Mouse (Mus musculus) heart, embryonic 14.5 days (tissue): ENCODE data around the gene Cfap206. TPM values are rescaled to one million over a fixed set of nuclear protein-coding genes. Genes with fewer than 3 reads are reported as not detected.
"Not testable (repeated sequence)": the region's sequence is repeated elsewhere in the genome, so short reads cannot be mapped to it uniquely, and the experiment has no call there.

Experiments used
- ATAC-seq: fragments of 200-750 bp; cut with Nextera tagmentation; 2 replicates; pipeline ENCODE4 v1.8.0; 2017; ENCODE audit warnings: low read depth, moderate TSS enrichment; ENCODE audit not compliant: insufficient number of reproducible peaks, insufficient read depth, low FRiP score
- H3K27ac ChIP-seq, 2 experiments: fragments of 200-500 bp in 1 of 2; fragments of 300-500 bp in 1 of 2; sonication (generic) in 1 of 2; replicated peaks in 1 of 2; 2 replicates each; pipeline ENCODE4 v1.5.1; 2012 to 2014; ENCODE audit warnings: low read depth in 2 of 2, low read length in 2 of 2, control low read depth in 1 of 2, mild to moderate bottlenecking in 1 of 2, mixed read lengths in 1 of 2; ENCODE audit not compliant: control insufficient read depth in 1 of 2, insufficient read depth in 1 of 2
- H3K27me3 ChIP-seq: fragments of 300-500 bp; sonication (generic); 2 replicates; pipeline ENCODE4 v1.6.1; 2014; ENCODE audit warnings: mild to moderate bottlenecking, low read length, control low read depth; ENCODE audit not compliant: control insufficient read depth, insufficient read depth
- H3K36me3 ChIP-seq: fragments of 300-500 bp; sonication (generic); 2 replicates; pipeline ENCODE4 v1.6.1; 2014; ENCODE audit warnings: mild to moderate bottlenecking, control low read depth, low read length, mixed read lengths; ENCODE audit not compliant: control insufficient read depth, insufficient read depth
- H3K4me1 ChIP-seq, 2 experiments: fragments of 200-500 bp in 1 of 2; fragments of 300-500 bp in 1 of 2; sonication (generic) in 1 of 2; 2 replicates each; pipeline ENCODE4 v1.6.1; 2012 to 2014; ENCODE audit warnings: low read length in 2 of 2, control low read depth in 1 of 2, mixed read lengths in 1 of 2; ENCODE audit not compliant: control insufficient read depth in 2 of 2, insufficient read depth in 2 of 2
- H3K4me2 ChIP-seq: fragments of 300-500 bp; sonication (generic); 2 replicates; pipeline ENCODE4 v1.6.1; 2014; ENCODE audit warnings: mild to moderate bottlenecking, low read length
- H3K4me3 ChIP-seq, 2 experiments: fragments of 200-500 bp in 1 of 2; fragments of 300-500 bp in 1 of 2; sonication (generic) in 1 of 2; 2 replicates each; pipeline ENCODE4 v1.5.1; 2012 to 2014; ENCODE audit warnings: low read length in 2 of 2, mild to moderate bottlenecking in 2 of 2, control low read depth in 1 of 2, low read depth in 1 of 2, moderate library complexity in 1 of 2; ENCODE audit not compliant: control insufficient read depth in 1 of 2, insufficient read depth in 1 of 2
- H3K9ac ChIP-seq: fragments of 300-500 bp; sonication (generic); 2 replicates; pipeline ENCODE4 v1.6.1; 2014; ENCODE audit warnings: mild to moderate bottlenecking, low read length
- H3K9me3 ChIP-seq: fragments of 300-500 bp; sonication (generic); 2 replicates; pipeline ENCODE4 v1.6.1; 2016; ENCODE audit warnings: low read length, control low read depth; ENCODE audit not compliant: control insufficient read depth
- WGBS: fragments of 180-500 bp; shearing (Covaris S2); extraction: QIAGEN DNeasy Blood & Tissue Kit; methylation state at CpG from one replicate; pipeline ENCODE4 v1.1.7; 2014; 5-methylcytosine and 5-hydroxymethylcytosine counted together
- polyA plus RNA-seq: library from polyadenylated mRNA; unstranded; fragments of >200 nt; fragmentation: Nextera tagmentation; extraction: Ambion mirVana; gene quantifications from 2 replicates; pipeline ENCODE4 v1.2.1, GENCODE M21; 2014

Gene Cfap206
- polyA plus RNA-seq, 1 experiment from 2014 or later = 0.38 TPM

GRCm38 (mm10) chr4:34725710-34726109, 4.3 kb downstream of the Cfap206 start:
- not testable (repeated sequence) for H3K36me3 ChIP-seq, H3K27ac ChIP-seq, H3K9ac ChIP-seq, H3K4me2 ChIP-seq, ATAC-seq, H3K27me3 ChIP-seq, H3K4me3 ChIP-seq, H3K4me1 ChIP-seq, H3K9me3 ChIP-seq
- 80% methylated on average over 3 of the region's 3 CpGs for WGBS

DNA sequence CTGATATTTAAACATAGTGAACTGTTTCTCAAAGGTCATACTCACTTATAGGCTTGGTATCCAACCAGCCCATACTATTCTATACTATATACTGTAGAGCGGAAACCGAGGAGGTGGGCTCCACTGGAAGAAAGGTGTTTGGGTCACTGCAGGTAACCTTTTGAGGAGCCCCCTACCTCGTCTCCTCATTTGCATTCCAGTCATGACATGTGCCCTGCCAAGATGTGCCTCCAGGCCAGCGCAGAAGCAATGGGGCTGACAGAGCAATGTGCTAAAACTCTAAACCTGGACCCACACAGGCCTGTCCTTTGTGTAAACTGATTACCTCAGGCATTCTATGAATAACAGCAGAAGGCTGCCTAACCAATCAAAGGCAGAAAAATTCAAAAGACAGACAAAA, 5.7 kb downstream of the Cfap206 start:
- H3K36me3 ChIP-seq = no peaks in the 10 kb centered on the region
- no peak overlapping the region for H3K27ac ChIP-seq
- H3K4me3 ChIP-seq = no peak overlapping the region
- H3K4me1 ChIP-seq = no peaks in the 10 kb centered on the region
- H3K9ac ChIP-seq = no peak overlapping the region
- WGBS = 73% methylated on average over 4 of the region's 4 CpGs
- no peaks in the 10 kb centered on the region for H3K27me3 ChIP-seq
- H3K9me3 ChIP-seq = peaks cover 7% of the 10 kb centered on the region; the same call in 1 of the 2 replicates
- no peak for ATAC-seq
- H3K4me2 ChIP-seq = no peak overlapping the region

DNA sequence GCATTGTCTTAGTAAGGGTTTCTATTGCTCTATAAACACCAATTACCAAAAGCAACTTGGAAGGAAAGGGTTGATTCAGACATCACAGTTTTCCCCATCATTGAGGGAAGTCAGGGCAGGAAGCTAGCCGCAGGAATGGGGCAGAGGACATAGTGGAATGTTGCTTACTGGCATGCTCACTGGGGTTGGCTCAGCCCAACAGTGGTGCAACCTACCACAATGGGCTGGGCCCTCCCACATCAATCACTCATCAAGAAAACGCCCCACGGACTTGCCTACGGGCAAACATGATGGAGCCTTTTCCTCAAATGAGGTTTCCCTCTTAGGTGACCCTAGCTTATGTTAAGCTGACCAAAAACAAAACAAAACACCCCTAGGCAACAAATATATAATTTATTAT, 6.8 kb downstream of the Cfap206 start:
- H3K4me2 ChIP-seq = no peak overlapping the region
- H3K4me1 ChIP-seq = no peaks in the 10 kb centered on the region
- peaks cover 13% of the 10 kb centered on the region; the same call in 1 of the 2 replicates for H3K9me3 ChIP-seq
- no peak overlapping the region for H3K9ac ChIP-seq
- no peaks in the 10 kb centered on the region for H3K36me3 ChIP-seq
- WGBS = 69% methylated on average over 4 of the region's 4 CpGs
- H3K4me3 ChIP-seq = no peak overlapping the region
- ATAC-seq = no peak
- no peaks in the 10 kb centered on the region for H3K27me3 ChIP-seq
- H3K27ac ChIP-seq = no peak overlapping the region

- ATAC-seq = no peak
- Histone ChIP-seq H3K4me3 (no peak overlapping the region), H3K4me1 (no peaks in the 10 kb centered on the region), H3K9me3 (peaks cover 13% of the 10 kb centered on the region; the same call in 1 of the 2 replicates), H3K4me2 (no peak overlapping the region), H3K27ac (no peak overlapping the region), H3K27me3 (no peaks in the 10 kb centered on the region), H3K9ac (no peak overlapping the region), H3K36me3 (no peaks in the 10 kb centered on the region)
- WGBS = 82% methylated on average over 7 of the region's 7 CpGs
These were observed 9.7 kb downstream of the Cfap206 start for GRCm38 (mm10) chr4:34720127-34720895.

DNA sequence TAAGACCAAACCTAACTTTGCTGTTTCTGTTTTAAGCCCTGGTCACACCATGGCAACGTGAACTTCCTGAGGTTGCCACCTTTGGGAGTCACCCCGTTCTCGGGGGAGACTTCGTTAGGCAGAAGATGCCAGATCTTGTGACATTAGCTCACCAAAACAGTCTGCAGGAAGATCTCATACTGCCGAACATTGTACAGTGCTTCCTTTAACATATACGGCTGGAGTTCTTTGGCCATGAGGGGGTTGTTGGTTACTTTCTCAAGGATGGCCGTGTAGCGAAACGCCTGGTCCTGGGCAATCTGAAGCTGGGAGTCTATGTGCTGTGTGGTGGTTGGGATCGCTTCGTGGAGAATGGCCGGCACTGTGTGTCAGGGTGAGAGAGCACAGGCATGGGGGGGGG, 10.6 kb downstream of the Cfap206 start:
- Histone ChIP-seq H3K4me3 (no peak overlapping the region), H3K4me1 (no peaks in the 10 kb centered on the region), H3K4me2 (no peak overlapping the region), H3K27me3 (no peaks in the 10 kb centered on the region), H3K27ac (no peak overlapping the region), H3K36me3 (no peaks in the 10 kb centered on the region), H3K9ac (no peak overlapping the region), H3K9me3 (peaks cover 13% of the 10 kb centered on the region; the same call in 1 of the 2 replicates)
- no peak for ATAC-seq
- 91% methylated on average over 12 of the region's 12 CpGs for WGBS

DNA sequence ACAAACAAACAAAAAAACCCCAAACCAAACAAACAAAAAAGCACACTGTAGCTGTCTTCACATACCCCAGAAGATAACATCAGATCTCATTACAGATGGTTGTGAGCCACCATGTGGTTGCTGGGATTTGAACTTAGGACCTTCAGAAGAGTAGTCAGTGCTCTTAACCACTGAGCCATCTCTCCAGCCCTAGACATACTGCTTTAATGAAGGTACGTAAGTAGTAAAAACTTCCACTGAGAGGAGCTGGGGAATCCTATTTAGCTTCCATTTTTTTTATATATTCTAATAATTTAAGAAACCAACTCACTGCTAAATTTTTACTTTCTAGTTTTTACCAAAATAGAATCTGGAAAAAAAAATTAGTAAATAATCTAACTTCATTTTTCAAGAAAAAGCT, 14.9 kb downstream of the Cfap206 start:
- Histone ChIP-seq H3K9ac (no peak overlapping the region), H3K27me3 (no peaks in the 10 kb centered on the region), H3K36me3 (no peaks in the 10 kb centered on the region), H3K4me3 (no peak overlapping the region), H3K27ac (no peak overlapping the region), H3K9me3 (peaks cover 10% of the 10 kb centered on the region; the same call in 1 of the 2 replicates), H3K4me1 (no peaks in the 10 kb centered on the region), H3K4me2 (no peak overlapping the region)
- WGBS = 84% methylated on average over 1 of the region's 1 CpGs
- ATAC-seq = no peak

DNA sequence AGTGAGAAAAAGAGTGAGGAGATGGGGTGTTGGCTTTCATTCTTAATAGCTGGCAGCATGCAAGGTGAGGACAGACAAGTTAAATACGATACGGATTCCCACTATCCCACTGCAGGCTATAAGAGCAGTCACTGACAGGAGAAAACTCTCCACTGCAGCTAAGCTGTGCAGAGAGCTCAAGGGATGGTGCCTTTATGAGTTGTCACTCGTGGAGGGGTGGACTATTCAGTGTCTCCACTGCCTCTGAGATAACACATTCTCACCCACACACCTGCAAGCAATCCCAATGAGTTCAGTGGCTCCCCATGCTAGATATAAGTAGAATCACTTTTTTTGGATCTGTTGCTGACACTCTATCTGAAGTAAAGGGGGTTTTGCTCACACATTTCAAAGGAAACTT, 21.9 kb downstream of the Cfap206 start:
- H3K9me3 ChIP-seq = no peaks in the 10 kb centered on the region
- no peaks in the 10 kb centered on the region for H3K4me1 ChIP-seq
- 59% methylated on average over 3 of the region's 3 CpGs for WGBS
- H3K4me3 ChIP-seq = no peak overlapping the region
- H3K9ac ChIP-seq = no peak overlapping the region
- no peak overlapping the region for H3K27ac ChIP-seq
- H3K27me3 ChIP-seq = no peaks in the 10 kb centered on the region
- no peak overlapping the region for H3K4me2 ChIP-seq
- H3K36me3 ChIP-seq = no peaks in the 10 kb centered on the region
- ATAC-seq = no peak

GRCm38 (mm10) chr4:34707248-34707647, 22.8 kb downstream of the Cfap206 start:
- 75% methylated on average over 3 of the region's 3 CpGs for WGBS

More at GRCm38 (mm10) chr4:34707248-34707647, 22.8 kb downstream of the Cfap206 start:
- Histone ChIP-seq H3K4me2 (no peak overlapping the region), H3K27ac (no peak overlapping the region), H3K9ac (no peak overlapping the region), H3K4me3 (no peak overlapping the region), H3K27me3 (no peaks in the 10 kb centered on the region), H3K9me3 (no peaks in the 10 kb centered on the region), H3K4me1 (no peaks in the 10 kb centered on the region), H3K36me3 (no peaks in the 10 kb centered on the region)
- ATAC-seq = no peak
